Mouse (Mus musculus) macrophage (primary cell): ENCODE data around the gene 6430628N08Rik. TPM values are rescaled to one million over a fixed set of nuclear protein-coding genes. Genes with fewer than 3 reads are reported as not detected.

Experiments used
- H3K27ac ChIP-seq: fragments of 350-480 bp; formaldehyde crosslinking; 2 replicates; pipeline ENCODE4 v1.9.0; 2021
- H3K36me3 ChIP-seq: fragments of 350-480 bp; formaldehyde crosslinking; 2 replicates; pipeline ENCODE4 v1.9.0; 2021; ENCODE audit errors: inconsistent target
- H3K4me3 ChIP-seq: fragments of 350-480 bp; formaldehyde crosslinking; 2 replicates; pipeline ENCODE4 v1.9.0; 2021; ENCODE audit errors: inconsistent target
- H3K79me2 ChIP-seq: fragments of 350-480 bp; formaldehyde crosslinking; 2 replicates; pipeline ENCODE4 v1.9.0; 2021; ENCODE audit errors: inconsistent target
- WGBS: methylation state at CpG from one replicate; pipeline ENCODE4 v1.1.7; 2026; ENCODE audit warnings: inconsistent platforms; ENCODE audit not compliant: missing documents; 5-methylcytosine and 5-hydroxymethylcytosine counted together
- polyA plus RNA-seq: library from polyadenylated mRNA; stranded (reverse); fragments of 250-400 nt; gene quantifications from 3 replicates; pipeline ENCODE4 v1.2.4, GENCODE M21; 2018; ENCODE audit warnings: inconsistent platforms

6430628N08Rik gene
- polyA plus RNA-seq, 1 experiment from 2014 or later = not detected

GRCm38 (mm10) chr4:115869512-115870210, 20.8 kb upstream of the 6430628N08Rik start:
- WGBS = 92% methylated on average over 16 of the region's 16 CpGs
- H3K36me3 ChIP-seq = peaks cover 90% of the 10 kb centered on the region

GRCm38 (mm10) chr4:115873231-115873630, 17.2 kb upstream of the 6430628N08Rik start:
- WGBS = 85% methylated on average over 1 of the region's 3 CpGs
- Histone ChIP-seq H3K36me3 (peaks cover 100% of the 10 kb centered on the region), H3K4me3 (no peak overlapping the region), H3K27ac (no peak overlapping the region), H3K79me2 (no peaks in the 10 kb centered on the region)

More at GRCm38 (mm10) chr4:115869512-115870210, 20.8 kb upstream of the 6430628N08Rik start:
- no peak overlapping the region for H3K27ac ChIP-seq
- no peak overlapping the region for H3K4me3 ChIP-seq
- no peaks in the 10 kb centered on the region for H3K79me2 ChIP-seq

GRCm38 (mm10) chr4:115878216-115878678, 12.2 kb upstream of the 6430628N08Rik start:
- no peak overlapping the region for H3K4me3 ChIP-seq
- 79% methylated on average over 11 of the region's 11 CpGs for WGBS
- no peak overlapping the region for H3K27ac ChIP-seq
- no peaks in the 10 kb centered on the region for H3K79me2 ChIP-seq
- H3K36me3 ChIP-seq = peaks cover 63% of the 10 kb centered on the region

GRCm38 (mm10) chr4:115878828-115879227, 11.6 kb upstream of the 6430628N08Rik start:
- 92% methylated on average over 9 of the region's 9 CpGs for WGBS
- H3K79me2 ChIP-seq = no peaks in the 10 kb centered on the region

GRCm38 (mm10) chr4:115881183-115881582, 9.3 kb upstream of the 6430628N08Rik start:
- 44% methylated on average over 1 of the region's 1 CpGs for WGBS
- Histone ChIP-seq H3K27ac (no peak overlapping the region), H3K4me3 (no peak overlapping the region), H3K79me2 (no peaks in the 10 kb centered on the region), H3K36me3 (peaks cover 34% of the 10 kb centered on the region)

More at GRCm38 (mm10) chr4:115878828-115879227, 11.6 kb upstream of the 6430628N08Rik start:
- Histone ChIP-seq H3K4me3 (no peak overlapping the region), H3K36me3 (peaks cover 57% of the 10 kb centered on the region), H3K27ac (no peak overlapping the region)

GRCm38 (mm10) chr4:115882195-115882594, 8.3 kb upstream of the 6430628N08Rik start:
- H3K79me2 ChIP-seq = no peaks in the 10 kb centered on the region
- H3K27ac ChIP-seq = no peak overlapping the region
- H3K36me3 ChIP-seq = peaks cover 24% of the 10 kb centered on the region
- 63% methylated on average over 4 of the region's 4 CpGs for WGBS
- H3K4me3 ChIP-seq = no peak overlapping the region

GRCm38 (mm10) chr4:115884022-115884421, 6.4 kb upstream of the 6430628N08Rik start, which contains the start of gene Kncn:
Kncn (plus strand) TSS chr4:115884400.
- Histone ChIP-seq H3K27ac (no peak within 1 kb of the TSS), H3K4me3 (no peak within 1 kb of the TSS), H3K36me3 (peaks cover 6% of the 10 kb centered on the region; the same call in 1 of the 2 replicates), H3K79me2 (no peaks in the 10 kb centered on the region)
- 89% methylated on average over 6 of the region's 6 CpGs for WGBS

GRCm38 (mm10) chr4:115885846-115886245, 4.6 kb upstream of the 6430628N08Rik start:
- Histone ChIP-seq H3K4me3 (no peak overlapping the region), H3K79me2 (no peaks in the 10 kb centered on the region), H3K27ac (no peak overlapping the region), H3K36me3 (no peaks in the 10 kb centered on the region)
- 76% methylated on average over 3 of the region's 3 CpGs for WGBS

- Histone ChIP-seq H3K79me2 (no peaks in the 10 kb centered on the region), H3K27ac (no peak overlapping the region), H3K4me3 (no peak overlapping the region), H3K36me3 (no peaks in the 10 kb centered on the region)
- 59% methylated on average over 1 of the region's 1 CpGs for WGBS
Observed at GRCm38 (mm10) chr4:115886875-115887274, 3.6 kb upstream of the 6430628N08Rik start.

GRCm38 (mm10) chr4:115890066-115890465, 399 bp upstream of the 6430628N08Rik start:
- H3K27ac ChIP-seq = no peak overlapping the region
- no peak overlapping the region for H3K4me3 ChIP-seq
- no peaks in the 10 kb centered on the region for H3K79me2 ChIP-seq
- H3K36me3 ChIP-seq = no peaks in the 10 kb centered on the region
- 22% methylated on average over 6 of the region's 6 CpGs for WGBS

GRCm38 (mm10) chr4:115894281-115894680, 3.8 kb downstream of the 6430628N08Rik start:
- Histone ChIP-seq H3K79me2 (no peaks in the 10 kb centered on the region), H3K4me3 (no peak overlapping the region), H3K27ac (no peak overlapping the region), H3K36me3 (no peaks in the 10 kb centered on the region)
- WGBS = 70% methylated on average over 3 of the region's 3 CpGs

- Histone ChIP-seq H3K79me2 (no peaks in the 10 kb centered on the region), H3K4me3 (no peak overlapping the region), H3K27ac (no peak overlapping the region), H3K36me3 (no peaks in the 10 kb centered on the region)
- WGBS = 4% methylated on average over 56 of the region's 56 CpGs
Observed at GRCm38 (mm10) chr4:115897901-115898631, 7.6 kb downstream of the 6430628N08Rik start.

GRCm38 (mm10) chr4:115902816-115903215, 12.4 kb downstream of the 6430628N08Rik start:
- H3K79me2 ChIP-seq = no peaks in the 10 kb centered on the region
- H3K27ac ChIP-seq = no peak overlapping the region
- whole genome bisulfite sequencing = 26% methylated on average over 5 of the region's 5 CpGs
- H3K4me3 ChIP-seq = no peak overlapping the region
- no peaks in the 10 kb centered on the region for H3K36me3 ChIP-seq

GRCm38 (mm10) chr4:115904375-115904774, 13.9 kb downstream of the 6430628N08Rik start:
- 52% methylated on average over 12 of the region's 12 CpGs for WGBS
- no peaks in the 10 kb centered on the region for H3K36me3 ChIP-seq
- no peak overlapping the region for H3K4me3 ChIP-seq
- no peaks in the 10 kb centered on the region for H3K79me2 ChIP-seq
- H3K27ac ChIP-seq = no peak overlapping the region

GRCm38 (mm10) chr4:115905701-115906100, 15.2 kb downstream of the 6430628N08Rik start:
- Histone ChIP-seq H3K79me2 (no peaks in the 10 kb centered on the region), H3K27ac (no peak overlapping the region), H3K36me3 (no peaks in the 10 kb centered on the region), H3K4me3 (no peak overlapping the region)
- WGBS = 48% methylated on average over 7 of the region's 7 CpGs
